Mouse (Mus musculus) midbrain, embryonic 14.5 days (tissue): ENCODE measurements around the gene Ppm1g. TPM values are rescaled to one million over a fixed set of nuclear protein-coding genes. Genes with fewer than 3 reads are reported as not detected.

Experiments used
- ATAC-seq: fragments of 200-750 bp; cut with Nextera tagmentation; 2 replicates; pipeline ENCODE4 v1.8.0; 2017; ENCODE audit warnings: moderate number of reproducible peaks, moderate library complexity; ENCODE audit not compliant: low FRiP score, low TSS enrichment
- DNase-seq: peaks from one replicate; pipeline ENCODE4 v3.0.0-alpha.2; 2015
- H3K27ac ChIP-seq: fragments of 300-500 bp; sonication (generic); replicated peaks from 2 replicates; pipeline ENCODE4 v1.5.1; 2014; ENCODE audit warnings: mild to moderate bottlenecking, low read depth, low read length, moderate library complexity
- H3K27me3 ChIP-seq: fragments of 300-500 bp; sonication (generic); 2 replicates; pipeline ENCODE4 v1.6.1; 2014; ENCODE audit warnings: low read length, control low read depth, mixed read lengths; ENCODE audit not compliant: control insufficient read depth, insufficient read depth
- H3K36me3 ChIP-seq: fragments of 300-500 bp; sonication (generic); 2 replicates; pipeline ENCODE4 v1.6.1; 2014; ENCODE audit warnings: low read length, control low read depth; ENCODE audit not compliant: control insufficient read depth, insufficient read depth
- H3K4me1 ChIP-seq: fragments of 300-500 bp; sonication (generic); 2 replicates; pipeline ENCODE4 v1.6.1; 2014; ENCODE audit warnings: mild to moderate bottlenecking, antibody characterized with exemption, low read length, control low read depth; ENCODE audit not compliant: control insufficient read depth, insufficient read depth
- H3K4me2 ChIP-seq: fragments of 300-500 bp; sonication (generic); 2 replicates; pipeline ENCODE4 v1.6.1; 2014; ENCODE audit warnings: mild to moderate bottlenecking, low read length, moderate library complexity
- H3K4me3 ChIP-seq: fragments of 300-500 bp; sonication (generic); replicated peaks from 2 replicates; pipeline ENCODE4 v1.5.1; 2014; ENCODE audit warnings: low read depth, low read length
- H3K9ac ChIP-seq: fragments of 300-500 bp; sonication (generic); replicated peaks from 2 replicates; pipeline ENCODE4 v1.6.1; 2014; ENCODE audit warnings: mild to moderate bottlenecking, low read length, moderate library complexity
- H3K9me3 ChIP-seq: fragments of 300-500 bp; sonication (generic); 2 replicates; pipeline ENCODE4 v1.6.1; 2016; ENCODE audit warnings: low read length, control low read depth, mixed read lengths; ENCODE audit not compliant: control insufficient read depth
- WGBS: fragments of 180-500 bp; shearing (Covaris S2); extraction: QIAGEN DNeasy Blood & Tissue Kit; methylation state at CpG from one replicate; pipeline ENCODE4 v1.1.7; 2014; 5-methylcytosine and 5-hydroxymethylcytosine counted together
- polyA plus RNA-seq: library from polyadenylated mRNA; unstranded; fragments of >200 nt; fragmentation: Nextera tagmentation; extraction: Ambion mirVana; gene quantifications from 2 replicates; pipeline ENCODE4 v1.2.1, GENCODE M21; 2014

Ppm1g gene
- polyA plus RNA-seq, 1 experiment from 2014 or later, result 162 TPM

DNA sequence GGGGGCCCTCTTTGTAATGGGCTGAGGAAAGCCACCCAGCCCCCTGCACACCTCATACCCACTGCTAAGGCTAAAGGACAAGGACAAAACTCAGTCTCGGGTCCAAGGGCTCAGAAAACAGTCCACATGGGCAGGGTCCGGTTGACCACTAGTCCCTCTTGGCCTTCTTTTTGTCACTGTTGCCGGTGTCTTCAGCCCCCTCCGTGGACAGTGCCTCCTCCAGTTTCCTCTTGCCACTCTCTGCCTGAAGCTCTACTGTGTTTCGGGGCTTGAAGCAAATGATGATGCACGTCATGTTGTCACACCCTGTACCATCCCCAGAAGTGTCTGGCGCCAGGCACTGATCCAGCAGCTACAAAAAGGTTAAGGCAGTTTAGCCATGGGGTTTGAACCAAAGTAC lies 17.6 kb downstream of the Ppm1g start:
- Histone ChIP-seq H3K27me3 (no peaks in the 10 kb centered on the region), H3K36me3 (peaks cover 78% of the 10 kb centered on the region), H3K9me3 (peaks cover 5% of the 10 kb centered on the region), H3K4me1 (peaks cover 10% of the 10 kb centered on the region; the same call in 1 of the 2 replicates), H3K27ac (peak overlapping the region; percentile 82), H3K9ac (no peak overlapping the region), H3K4me3 (peak overlapping the region; percentile 80), H3K4me2 (peak overlapping the region; percentile 64)
- ATAC-seq, result no peak
- DNase-seq, result no peak
- WGBS, result 87% methylated on average over 7 of the region's 7 CpGs

DNA sequence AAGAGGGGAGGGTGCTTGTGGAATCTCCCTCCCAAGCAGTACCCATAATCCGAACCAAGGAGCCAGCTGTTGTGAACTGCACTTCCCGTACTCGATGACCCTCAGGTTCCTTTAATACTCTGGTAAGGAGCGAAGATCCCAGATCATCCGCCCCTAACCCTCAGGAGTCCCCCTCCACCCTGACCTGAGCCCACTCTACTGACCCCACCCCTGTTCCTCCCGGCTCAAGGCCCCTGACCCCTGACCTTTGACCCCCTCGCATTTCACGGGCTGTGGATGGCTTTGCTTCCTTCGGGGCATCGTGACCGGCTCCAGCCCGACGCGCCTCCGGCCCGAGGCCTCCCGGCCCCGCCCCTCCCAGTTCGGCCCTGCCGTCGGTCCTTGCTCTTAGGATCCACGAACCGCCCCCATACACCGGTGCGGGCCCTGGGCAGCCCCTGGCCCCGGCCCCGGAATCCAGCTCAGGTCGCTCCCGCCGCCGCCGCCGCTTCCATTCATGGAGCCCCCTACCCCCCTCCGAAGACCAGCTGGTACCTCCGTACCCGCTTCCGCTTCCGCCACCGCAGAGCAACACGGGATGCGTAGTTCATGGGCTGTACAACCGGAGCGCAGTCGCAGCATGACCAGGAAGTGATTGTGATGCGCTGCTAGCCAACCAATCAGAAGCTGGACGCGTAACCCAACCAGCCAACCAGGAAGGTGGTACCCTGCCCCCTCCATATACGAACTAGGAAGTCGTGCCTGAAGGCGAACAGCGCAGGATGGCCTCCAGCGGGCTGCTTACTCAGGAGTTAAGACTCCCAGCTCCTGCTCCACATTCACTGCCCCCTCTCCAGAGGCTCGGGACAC lies 18.5 kb downstream of the Ppm1g start, which contains the start of gene Zfp513:
TSS of gene Zfp513 (minus strand) at position 562 of the 849 bp plus-strand sequence.
- Histone ChIP-seq H3K36me3 (peaks cover 79% of the 10 kb centered on the region), H3K4me1 (peaks cover 10% of the 10 kb centered on the region; the same call in 1 of the 2 replicates), H3K27ac (peak within 1 kb of the TSS; percentile 82), H3K4me2 (peak within 1 kb of the TSS; percentile 65), H3K4me3 (peak within 1 kb of the TSS; percentile 80), H3K27me3 (no peaks in the 10 kb centered on the region), H3K9me3 (peaks cover 5% of the 10 kb centered on the region), H3K9ac (peak within 1 kb of the TSS; percentile 78)
- under 1% methylated on average over 51 of the region's 53 CpGs for WGBS
- peak; percentile 97 for ATAC-seq
- DNase-seq, result peak; percentile 98

DNA sequence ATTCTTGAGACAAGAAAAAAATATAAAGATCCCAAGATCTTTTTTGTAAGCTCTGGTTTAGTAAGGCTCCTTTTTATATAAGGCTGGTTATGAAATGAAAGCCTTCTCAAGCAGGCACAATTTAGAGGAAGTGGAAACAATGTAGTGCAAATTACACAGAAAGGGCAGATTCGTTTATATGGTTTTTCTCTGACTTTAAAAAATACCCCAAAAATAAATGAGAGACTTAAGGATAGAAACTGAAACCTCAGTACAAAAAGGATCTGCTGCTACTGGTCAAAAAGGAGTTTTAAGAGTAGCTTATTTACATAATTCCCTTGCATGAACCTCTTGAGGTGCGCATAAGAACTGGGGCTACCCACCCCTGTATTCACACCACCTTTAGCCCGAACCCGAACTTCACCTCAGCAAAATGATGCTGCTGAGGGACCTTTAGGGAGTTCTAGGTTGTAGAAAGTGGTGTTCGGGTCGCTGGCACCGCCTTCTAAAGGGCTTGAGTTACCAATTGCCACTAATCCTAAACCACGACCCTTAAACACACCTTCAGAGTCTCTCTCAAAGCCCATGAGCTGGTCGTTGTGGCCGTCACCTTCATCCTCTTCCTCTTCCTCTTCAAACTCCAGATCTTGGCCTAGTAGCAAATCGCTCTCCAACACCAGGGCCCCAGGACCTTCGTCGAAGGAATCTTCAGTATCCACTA lies 19.3 kb downstream of the Ppm1g start:
- ATAC-seq, result no peak
- H3K9ac ChIP-seq, result peak overlapping the region; percentile 78
- peaks cover 5% of the 10 kb centered on the region for H3K9me3 ChIP-seq
- peaks cover 10% of the 10 kb centered on the region; the same call in 1 of the 2 replicates for H3K4me1 ChIP-seq
- H3K27me3 ChIP-seq, result no peaks in the 10 kb centered on the region
- 18% methylated on average over 13 of the region's 13 CpGs for WGBS
- peak overlapping the region; percentile 80 for H3K4me3 ChIP-seq
- peak overlapping the region; percentile 65 for H3K4me2 ChIP-seq
- DNase-seq, result no peak
- peaks cover 80% of the 10 kb centered on the region for H3K36me3 ChIP-seq
- peak overlapping the region; percentile 82 for H3K27ac ChIP-seq

DNA sequence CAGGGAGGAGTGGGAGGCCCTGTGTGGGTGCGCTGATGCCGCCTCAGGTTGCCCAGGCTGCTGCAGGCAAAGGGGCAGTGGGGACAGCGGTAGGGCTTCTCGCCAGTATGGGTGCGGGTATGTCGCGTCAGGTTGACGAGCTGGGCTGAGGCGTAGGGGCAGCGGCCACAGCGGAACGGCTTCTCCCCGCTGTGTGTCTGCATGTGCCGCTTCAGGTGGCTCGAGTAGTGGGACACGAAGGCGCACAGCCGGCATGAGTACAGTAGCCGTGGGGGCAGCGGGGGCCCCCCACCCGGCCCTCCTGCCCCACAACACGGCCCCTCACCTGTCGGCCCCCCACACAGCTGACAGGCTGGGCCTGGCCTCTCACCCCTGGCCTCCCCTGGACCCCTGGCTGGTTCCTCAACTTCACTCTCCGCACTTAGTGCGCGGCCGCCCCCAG lies 20.1 kb downstream of the Ppm1g start:
- Histone ChIP-seq H3K36me3 (peaks cover 80% of the 10 kb centered on the region), H3K9ac (no peak overlapping the region), H3K4me1 (peaks cover 10% of the 10 kb centered on the region; the same call in 1 of the 2 replicates), H3K27ac (no peak overlapping the region), H3K9me3 (peaks cover 5% of the 10 kb centered on the region), H3K4me2 (peak overlapping the region; percentile 65), H3K27me3 (no peaks in the 10 kb centered on the region), H3K4me3 (peak overlapping the region; percentile 1; the same call in 1 of the 2 replicates)
- WGBS, result 91% methylated on average over 27 of the region's 27 CpGs
- DNase-seq (no peak), ATAC-seq (no peak)

DNA sequence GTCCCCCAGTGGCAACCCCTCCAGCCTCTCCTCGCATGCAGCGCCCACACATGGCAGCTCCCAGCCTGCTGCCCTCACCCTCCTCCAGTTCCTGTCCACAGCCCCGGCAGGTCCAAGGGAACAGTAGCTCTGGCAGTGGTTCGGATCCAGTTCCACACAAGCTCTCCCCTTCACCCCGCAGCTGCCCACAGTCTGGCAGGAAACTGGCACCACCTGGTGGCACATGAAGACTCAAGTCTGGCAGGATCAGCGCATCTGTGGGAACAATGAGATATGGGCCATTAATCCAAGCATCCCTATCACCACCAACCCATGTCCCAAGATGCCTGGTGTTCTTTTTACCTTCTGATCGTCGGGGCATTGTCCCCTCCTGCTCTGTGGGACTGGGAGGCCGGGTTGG lies 20.6 kb downstream of the Ppm1g start:
- Histone ChIP-seq H3K27me3 (no peaks in the 10 kb centered on the region), H3K9me3 (peaks cover 5% of the 10 kb centered on the region), H3K4me2 (no peak overlapping the region), H3K4me3 (peak overlapping the region; percentile 1; the same call in 1 of the 2 replicates), H3K36me3 (peaks cover 80% of the 10 kb centered on the region), H3K9ac (no peak overlapping the region), H3K4me1 (peaks cover 10% of the 10 kb centered on the region; the same call in 1 of the 2 replicates), H3K27ac (no peak overlapping the region)
- no peak for DNase-seq
- ATAC-seq, result no peak
- WGBS, result 84% methylated on average over 9 of the region's 9 CpGs

DNA sequence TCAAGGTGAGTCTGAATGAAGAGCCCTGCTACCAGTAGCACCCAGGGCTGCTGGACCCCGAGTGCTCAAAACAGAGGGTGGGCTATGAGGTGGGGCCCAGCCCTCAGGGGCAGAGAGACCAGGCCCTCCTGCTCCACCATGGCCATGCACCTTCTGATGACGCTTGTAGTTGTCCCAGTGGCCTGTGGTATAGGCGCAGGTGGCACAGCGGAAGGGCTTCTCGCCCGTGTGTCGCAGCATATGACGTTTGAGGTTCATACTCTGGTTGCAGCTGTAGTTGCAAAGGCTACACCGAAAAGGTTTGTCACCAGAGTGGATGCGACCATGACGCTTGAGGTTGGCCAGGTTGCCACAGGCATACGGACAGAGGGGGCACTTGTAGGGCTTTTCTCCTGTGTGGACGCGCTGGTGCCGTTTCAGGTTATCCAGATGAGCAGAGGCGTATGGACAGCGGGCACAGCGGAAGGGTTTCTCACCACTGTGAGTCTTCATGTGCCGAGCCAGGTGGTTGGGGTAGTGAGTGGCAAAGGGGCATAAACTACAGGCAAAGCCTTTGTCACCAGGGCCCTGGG lies 21.1 kb downstream of the Ppm1g start:
- peaks cover 5% of the 10 kb centered on the region for H3K9me3 ChIP-seq
- no peak overlapping the region for H3K4me3 ChIP-seq
- no peak overlapping the region for H3K27ac ChIP-seq
- peaks cover 10% of the 10 kb centered on the region for H3K4me1 ChIP-seq
- DNase-seq, result no peak
- peaks cover 80% of the 10 kb centered on the region for H3K36me3 ChIP-seq
- H3K27me3 ChIP-seq, result no peaks in the 10 kb centered on the region
- H3K9ac ChIP-seq, result no peak overlapping the region
- H3K4me2 ChIP-seq, result no peak overlapping the region
- ATAC-seq, result no peak
- 92% methylated on average over 19 of the region's 19 CpGs for WGBS

DNA sequence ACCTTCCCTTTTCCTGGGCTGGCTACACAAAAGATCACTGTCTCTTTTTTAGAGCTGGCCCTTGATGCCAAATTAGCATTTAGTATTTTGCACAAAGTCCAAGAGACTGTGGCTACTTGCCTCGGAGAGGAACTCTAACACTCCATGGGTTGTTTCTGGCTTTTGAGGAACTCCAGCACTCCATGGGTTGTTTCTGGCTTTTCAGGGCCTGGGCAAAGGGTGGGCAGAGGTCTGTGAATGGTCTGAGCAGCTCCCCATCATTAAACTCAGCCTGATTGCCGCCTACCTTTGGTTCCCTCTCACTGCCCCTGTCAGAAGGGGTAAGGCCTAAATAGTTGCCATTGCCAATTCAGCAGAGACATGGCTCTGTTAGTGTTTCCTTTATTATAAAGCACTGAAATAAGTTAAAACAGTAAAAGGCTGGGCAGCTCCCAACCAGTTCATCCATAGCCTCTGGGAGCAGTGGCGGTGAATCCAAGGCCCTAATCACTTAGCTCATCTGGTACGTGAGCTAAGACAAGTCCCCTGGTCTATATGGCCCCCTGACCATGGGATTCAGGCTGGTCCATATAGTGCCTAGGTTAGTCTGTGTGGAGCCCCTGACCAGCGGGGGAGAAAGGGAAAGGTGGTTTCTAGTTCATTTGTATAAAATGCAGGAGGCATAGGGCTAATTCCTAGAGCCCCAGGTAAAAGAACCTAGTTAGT lies 21.7 kb downstream of the Ppm1g start:
- no peak for DNase-seq
- Histone ChIP-seq H3K4me2 (no peak overlapping the region), H3K4me1 (peaks cover 15% of the 10 kb centered on the region), H3K9me3 (peaks cover 5% of the 10 kb centered on the region), H3K36me3 (peaks cover 74% of the 10 kb centered on the region), H3K27ac (no peak overlapping the region), H3K9ac (no peak overlapping the region), H3K4me3 (no peak overlapping the region), H3K27me3 (no peaks in the 10 kb centered on the region)
- 84% methylated on average over 5 of the region's 5 CpGs for WGBS
- no peak for ATAC-seq

DNA sequence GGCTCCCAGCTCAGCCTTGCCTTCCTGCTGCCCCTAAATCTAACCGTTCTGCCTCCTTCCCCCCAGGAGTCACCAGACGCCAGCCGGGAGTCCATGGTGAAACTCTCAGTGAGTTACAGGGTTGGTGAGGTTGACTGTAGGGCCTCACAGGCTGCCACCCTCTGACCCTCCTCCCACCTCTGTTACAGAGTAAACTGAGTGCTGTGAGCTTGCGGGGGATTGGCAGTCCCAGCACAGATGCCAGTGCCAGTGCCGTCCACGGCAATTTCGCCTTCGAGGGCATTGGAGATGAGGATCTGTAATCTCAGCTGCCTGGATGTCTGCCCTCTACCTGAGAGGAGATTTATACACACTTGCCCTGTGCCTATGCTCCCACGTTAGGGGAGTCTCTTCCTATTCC lies 22.3 kb downstream of the Ppm1g start:
- WGBS, result 92% methylated on average over 9 of the region's 9 CpGs
- ATAC-seq (no peak), DNase-seq (no peak)
- Histone ChIP-seq H3K9me3 (peaks cover 5% of the 10 kb centered on the region), H3K4me3 (no peak overlapping the region), H3K36me3 (peaks cover 68% of the 10 kb centered on the region), H3K4me2 (no peak overlapping the region), H3K4me1 (peaks cover 15% of the 10 kb centered on the region), H3K27ac (no peak overlapping the region), H3K9ac (no peak overlapping the region), H3K27me3 (no peaks in the 10 kb centered on the region)
